Mouse (Mus musculus) embryo, embryonic 10.5 days (tissue): ENCODE results near the gene Msl1.
A peak's percentile ranks its signal among the peaks of the same experiment; 100 is the strongest.

Source experiments
- DNase-seq: peaks from one replicate; pipeline ENCODE4 v3.0.0-alpha.2; 2015; ENCODE audit warnings: low spot score

Gene Msl1

GRCm38 (mm10) chr11:98764091-98764490 lies 31.2 kb upstream of the Msl1 start:
- no peak for DNase-seq

- DNase-seq, result no peak
These were observed 30.6 kb upstream of the Msl1 start for GRCm38 (mm10) chr11:98764746-98765145.

GRCm38 (mm10) chr11:98765421-98766309 lies 29.7 kb upstream of the Msl1 start:
- DNase-seq, result no peak

- DNase-seq, result no peak
These were observed 29.0 kb upstream of the Msl1 start for GRCm38 (mm10) chr11:98766346-98766745.

- no peak for DNase-seq
These were observed 28.5 kb upstream of the Msl1 start for GRCm38 (mm10) chr11:98766816-98767215.

- peak; percentile 71 for DNase-seq
These were observed 28.0 kb upstream of the Msl1 start for GRCm38 (mm10) chr11:98767276-98767675.

- DNase-seq, result no peak
These were observed 27.6 kb upstream of the Msl1 start for GRCm38 (mm10) chr11:98767713-98768112.

- DNase-seq, result no peak
These were observed 26.9 kb upstream of the Msl1 start for GRCm38 (mm10) chr11:98768127-98769006.

GRCm38 (mm10) chr11:98769007-98769954 lies 26.0 kb upstream of the Msl1 start:
- no peak for DNase-seq

- no peak for DNase-seq
These were observed 25.0 kb upstream of the Msl1 start for GRCm38 (mm10) chr11:98770096-98770975.

- no peak for DNase-seq
These were observed 24.2 kb upstream of the Msl1 start for GRCm38 (mm10) chr11:98771131-98771530.

GRCm38 (mm10) chr11:98771844-98772525 lies 23.3 kb upstream of the Msl1 start:
- no peak for DNase-seq

GRCm38 (mm10) chr11:98772667-98773171 lies 22.6 kb upstream of the Msl1 start:
- no peak for DNase-seq

- DNase-seq, result peak; percentile 98
These were observed 21.6 kb upstream of the Msl1 start for GRCm38 (mm10) chr11:98773635-98774295.

GRCm38 (mm10) chr11:98774582-98775347 lies 20.6 kb upstream of the Msl1 start, which contains the start of gene Nr1d1:
TSS of gene Nr1d1 (minus strand) at chr11:98775333.
- no peak for DNase-seq

- peak; percentile 97 for DNase-seq
These were observed 19.8 kb upstream of the Msl1 start for GRCm38 (mm10) chr11:98775348-98776051.

- no peak for DNase-seq
These were observed 19.1 kb upstream of the Msl1 start for GRCm38 (mm10) chr11:98776052-98776764.
